Mouse (Mus musculus) myocyte (in vitro differentiated cells): ENCODE measurements around the gene Exo5.

Experiments
- CEBPB ChIP-seq: IDR thresholded peaks from 2 replicates; pipeline ENCODE4 v1.6.1; 2011; ENCODE audit warnings: mild to moderate bottlenecking, moderate library complexity; ENCODE audit not compliant: poor library complexity, insufficient read depth, severe bottlenecking
- E2F4 ChIP-seq: IDR thresholded peaks from one replicate; pipeline ENCODE4 v1.6.1; 2011; ENCODE audit warnings: mild to moderate bottlenecking, control low read depth, moderate library complexity; ENCODE audit not compliant: insufficient read depth
- MYOD1 ChIP-seq, 3 experiments: IDR thresholded peaks; one replicate each; pipeline ENCODE4 v1.6.1; 2011; ENCODE audit warnings: control low read depth in 2 of 3, low read depth in 2 of 3, mild to moderate bottlenecking in 2 of 3, moderate library complexity in 1 of 3; ENCODE audit not compliant: insufficient read length in 2 of 3, control insufficient read depth in 1 of 3
- MYOG ChIP-seq, 3 experiments: IDR thresholded peaks; one replicate each; pipeline ENCODE4 v1.6.1; 2011; ENCODE audit warnings: control low read depth in 2 of 3, low read depth in 2 of 3, mild to moderate bottlenecking in 2 of 3; ENCODE audit not compliant: insufficient read length in 2 of 3, control insufficient read depth in 1 of 3, insufficient read depth in 1 of 3
- POLR2A ChIP-seq: IDR thresholded peaks from one replicate; pipeline ENCODE4 v1.6.1; 2011; ENCODE audit warnings: low read depth, mild to moderate bottlenecking, control low read depth, moderate library complexity; ENCODE audit not compliant: insufficient read length
- TCF12 ChIP-seq: IDR thresholded peaks from one replicate; pipeline ENCODE4 v1.6.1; 2011; ENCODE audit warnings: mild to moderate bottlenecking, control low read depth; ENCODE audit not compliant: poor library complexity, insufficient read depth, severe bottlenecking
- USF1 ChIP-seq: IDR thresholded peaks from one replicate; pipeline ENCODE4 v1.6.1; 2011; ENCODE audit warnings: low read depth, mild to moderate bottlenecking, control low read depth, moderate library complexity

DNA sequence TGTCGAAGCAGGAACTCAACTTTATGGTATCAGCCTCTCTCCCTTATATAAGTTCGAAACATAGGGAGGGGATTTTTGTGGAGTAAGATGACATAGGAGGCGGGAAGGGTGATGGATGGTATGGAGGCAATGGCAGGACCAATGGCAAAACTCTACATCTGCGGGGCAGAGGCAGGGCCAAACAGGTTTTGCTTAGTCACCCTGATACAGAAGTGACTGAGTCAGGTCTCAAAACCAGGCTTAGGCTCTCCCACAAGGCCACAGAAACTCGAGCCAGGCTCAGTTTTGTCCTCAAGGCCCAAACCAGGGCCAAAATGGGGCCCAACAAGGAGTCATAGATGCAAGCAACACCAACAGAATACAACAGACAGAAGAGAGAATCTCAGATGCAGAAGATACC lies 19.2 kb downstream of the Exo5 start:
- TF ChIP-seq MYOD1 (IDR thresholded peaks at IDR 0.05; ENCODE audit: control insufficient read depth in 1 of 3, insufficient read length in 2 of 3, low read depth in 2 of 3) (no peak), USF1 (no peak), MYOG (IDR thresholded peaks at IDR 0.05; ENCODE audit: control insufficient read depth in 1 of 3, insufficient read depth in 1 of 3, insufficient read length in 2 of 3, low read depth in 2 of 3) (no peak), TCF12 (no peak), E2F4 (no peak), CEBPB (no peak), POLR2A (no peak)
